Mouse (Mus musculus): ENCODE measurements around the gene Gm20916.
"Not testable (repeated sequence)": the region's sequence is repeated elsewhere in the genome, so short reads cannot be mapped to it uniquely, and the experiment has no call there.

Gene Gm20916

GRCm38 (mm10) chrY:79319265-79319664, at the start of gene Gm20916:
Gene Gm20916 (plus strand): TSS chrY:79319565.
- DNase-seq (ENCODE audit: low read depth in 1 of 2, low spot score in 2 of 2) = not testable (repeated sequence)
